Mouse (Mus musculus): ENCODE results near the gene Mettl17. TPM values are rescaled to one million over a fixed set of nuclear protein-coding genes. Genes with fewer than 3 reads are reported as not detected.

Gene Mettl17
- total RNA-seq, 2 experiments from 2014 or later: 10.1 to 14.7 TPM

- ATAC-seq (replicated peaks; ENCODE audit: poor library complexity): peak; percentile 32; the same call in 1 of the 2 replicates
Observed at GRCm38 (mm10) chr14:51896019-51896418, 11.4 kb downstream of the Mettl17 start.

- no peak for ATAC-seq (replicated peaks; ENCODE audit: poor library complexity)
Observed at GRCm38 (mm10) chr14:51896539-51897170, 12.0 kb downstream of the Mettl17 start.

- no peak for ATAC-seq (replicated peaks; ENCODE audit: poor library complexity)
Observed at GRCm38 (mm10) chr14:51899351-51899750, 14.7 kb downstream of the Mettl17 start.

GRCm38 (mm10) chr14:51902806-51903710 is 18.4 kb downstream of the Mettl17 start:
- ATAC-seq (replicated peaks; ENCODE audit: poor library complexity): peak; percentile 85

GRCm38 (mm10) chr14:51903782-51904181 is 19.1 kb downstream of the Mettl17 start:
- ATAC-seq (replicated peaks; ENCODE audit: poor library complexity): no peak

GRCm38 (mm10) chr14:51904706-51905105 is 20.1 kb downstream of the Mettl17 start:
- ATAC-seq (replicated peaks; ENCODE audit: poor library complexity): no peak

GRCm38 (mm10) chr14:51906102-51906501 is 21.5 kb downstream of the Mettl17 start:
- peak; percentile 59 for ATAC-seq (replicated peaks; ENCODE audit: poor library complexity)

- ATAC-seq (replicated peaks; ENCODE audit: poor library complexity): no peak
Observed at GRCm38 (mm10) chr14:51911301-51911700, 26.7 kb downstream of the Mettl17 start.

GRCm38 (mm10) chr14:51912391-51913061 is 27.9 kb downstream of the Mettl17 start:
- ATAC-seq (replicated peaks; ENCODE audit: poor library complexity): no peak

GRCm38 (mm10) chr14:51913062-51913959 is 28.7 kb downstream of the Mettl17 start:
- ATAC-seq (replicated peaks; ENCODE audit: poor library complexity): peak; percentile 80

GRCm38 (mm10) chr14:51913960-51914762 is 29.5 kb downstream of the Mettl17 start, which contains the start of gene Ndrg2:
Gene Ndrg2, minus strand, starts transcription at chr14:51914158.
- peak; percentile 38 for ATAC-seq (replicated peaks; ENCODE audit: poor library complexity)

GRCm38 (mm10) chr14:51915030-51915429 is 30.4 kb downstream of the Mettl17 start:
- ATAC-seq (replicated peaks; ENCODE audit: poor library complexity): 0 out of 2 replicates have a peak, but pooled peaks have one; percentile 12

- ATAC-seq (replicated peaks; ENCODE audit: poor library complexity): no peak
Observed at GRCm38 (mm10) chr14:51916539-51916938, 31.9 kb downstream of the Mettl17 start.

- no peak for ATAC-seq (replicated peaks; ENCODE audit: poor library complexity)
Observed at GRCm38 (mm10) chr14:51918125-51918524, 33.5 kb downstream of the Mettl17 start, which contains the start of gene Tppp2. Gene Tppp2, plus strand, starts transcription at chr14:51918425.

- no peak for ATAC-seq (replicated peaks; ENCODE audit: poor library complexity)
Observed at GRCm38 (mm10) chr14:51918966-51919365, 34.3 kb downstream of the Mettl17 start.

GRCm38 (mm10) chr14:51921759-51922570 is 37.3 kb downstream of the Mettl17 start:
- ATAC-seq (replicated peaks; ENCODE audit: poor library complexity): no peak

GRCm38 (mm10) chr14:51922571-51922865 is 37.9 kb downstream of the Mettl17 start, which contains the start of gene Rnase13:
Gene Rnase13, minus strand, starts transcription at chr14:51922773.
- no peak for ATAC-seq (replicated peaks; ENCODE audit: poor library complexity)

- ATAC-seq (replicated peaks; ENCODE audit: poor library complexity): no peak
Observed at GRCm38 (mm10) chr14:51922910-51923309, 38.3 kb downstream of the Mettl17 start.

GRCm38 (mm10) chr14:51923492-51923891 is 38.9 kb downstream of the Mettl17 start:
- ATAC-seq (replicated peaks; ENCODE audit: poor library complexity): no peak

Measured in megakaryocyte progenitor cell, adult 5-6 weeks (primary cell).